Mouse (Mus musculus) myocyte (in vitro differentiated cells): ENCODE measurements around the gene Grb7. TPM values are rescaled to one million over a fixed set of nuclear protein-coding genes. Genes with fewer than 3 reads are reported as not detected.

Source experiments
- H3K27me3 ChIP-seq: one replicate; pipeline ENCODE4 v1.6.1; 2011; ENCODE audit not compliant: control insufficient read depth, insufficient read depth, insufficient read length
- H3K36me3 ChIP-seq: one replicate; pipeline ENCODE4 v1.6.1; 2011; ENCODE audit not compliant: control insufficient read depth, insufficient read depth
- H3K4me2 ChIP-seq: one replicate; pipeline ENCODE4 v1.6.1; 2011; ENCODE audit warnings: low read depth, control low read depth
- H3K4me3 ChIP-seq: one replicate; pipeline ENCODE4 v1.5.1; 2011; ENCODE audit warnings: mild to moderate bottlenecking, control low read depth, moderate library complexity
- H3K79me2 ChIP-seq: one replicate; pipeline ENCODE4 v1.6.1; 2011; ENCODE audit not compliant: control insufficient read depth, insufficient read depth
- H3ac ChIP-seq: one replicate; pipeline ENCODE4 v1.6.1; 2011; ENCODE audit not compliant: control insufficient read depth, insufficient read length
- CEBPB ChIP-seq: IDR thresholded peaks from 2 replicates; pipeline ENCODE4 v1.6.1; 2011; ENCODE audit warnings: mild to moderate bottlenecking, moderate library complexity; ENCODE audit not compliant: poor library complexity, insufficient read depth, severe bottlenecking
- E2F4 ChIP-seq: IDR thresholded peaks from one replicate; pipeline ENCODE4 v1.6.1; 2011; ENCODE audit warnings: mild to moderate bottlenecking, control low read depth, moderate library complexity; ENCODE audit not compliant: insufficient read depth
- MAX ChIP-seq: IDR thresholded peaks from one replicate; pipeline ENCODE4 v1.6.1; 2011; ENCODE audit warnings: low read depth, mild to moderate bottlenecking, control low read depth
- MYOD1 ChIP-seq, 3 experiments: IDR thresholded peaks; one replicate each; pipeline ENCODE4 v1.6.1; 2011; ENCODE audit warnings: control low read depth in 2 of 3, low read depth in 2 of 3, mild to moderate bottlenecking in 2 of 3, moderate library complexity in 1 of 3; ENCODE audit not compliant: insufficient read length in 2 of 3, control insufficient read depth in 1 of 3
- MYOG ChIP-seq, 3 experiments: IDR thresholded peaks; one replicate each; pipeline ENCODE4 v1.6.1; 2011; ENCODE audit warnings: control low read depth in 2 of 3, low read depth in 2 of 3, mild to moderate bottlenecking in 2 of 3; ENCODE audit not compliant: insufficient read length in 2 of 3, control insufficient read depth in 1 of 3, insufficient read depth in 1 of 3
- POLR2A ChIP-seq: IDR thresholded peaks from one replicate; pipeline ENCODE4 v1.6.1; 2011; ENCODE audit warnings: low read depth, mild to moderate bottlenecking, control low read depth, moderate library complexity; ENCODE audit not compliant: insufficient read length
- POLR2AphosphoS2 ChIP-seq: IDR thresholded peaks from one replicate; pipeline ENCODE4 v1.6.1; 2011; ENCODE audit warnings: low read depth, control low read depth; ENCODE audit not compliant: insufficient read length
- REST ChIP-seq: IDR thresholded peaks from one replicate; pipeline ENCODE4 v1.6.1; 2011; ENCODE audit warnings: mild to moderate bottlenecking, control low read depth, moderate library complexity; ENCODE audit not compliant: insufficient read depth, insufficient read length
- SRF ChIP-seq: IDR thresholded peaks from one replicate; pipeline ENCODE4 v1.6.1; 2011; ENCODE audit warnings: low read depth; ENCODE audit not compliant: control insufficient read depth, insufficient read length
- TCF12 ChIP-seq: IDR thresholded peaks from one replicate; pipeline ENCODE4 v1.6.1; 2011; ENCODE audit warnings: mild to moderate bottlenecking, control low read depth; ENCODE audit not compliant: poor library complexity, insufficient read depth, severe bottlenecking
- TCF3 ChIP-seq: IDR thresholded peaks from one replicate; pipeline ENCODE4 v1.6.1; 2011; ENCODE audit warnings: low read depth, control low read depth; ENCODE audit not compliant: insufficient read length
- USF1 ChIP-seq: IDR thresholded peaks from one replicate; pipeline ENCODE4 v1.6.1; 2011; ENCODE audit warnings: low read depth, mild to moderate bottlenecking, control low read depth, moderate library complexity
- polyA plus RNA-seq: library from polyadenylated mRNA; unstranded; fragments of >200 nt; fragmentation: generic; extraction: Trizol; gene quantifications from one replicate; pipeline ENCODE4 v1.2.1, GENCODE M21; 2012; ENCODE audit warnings: missing spikeins

The Grb7 gene
- polyA plus RNA-seq, result not detected

GRCm38 (mm10) chr11:98446213-98446561 lies at the start of gene Grb7:
Grb7 (plus strand) TSS chr11:98446394.
- no peak within 1 kb of the TSS for H3K4me3 ChIP-seq
- no peak within 1 kb of the TSS for H3ac ChIP-seq
- no peak for TF ChIP-seq POLR2AphosphoS2
- TF ChIP-seq USF1, result no peak
- no peak for TF ChIP-seq POLR2A
- no peak for TF ChIP-seq CEBPB
- no peak for TF ChIP-seq TCF12
- no peak for TF ChIP-seq MAX
- no peak for TF ChIP-seq MYOG (IDR thresholded peaks at IDR 0.05; ENCODE audit: control insufficient read depth in 1 of 3, insufficient read depth in 1 of 3, insufficient read length in 2 of 3, low read depth in 2 of 3)
- no peak for TF ChIP-seq TCF3
- TF ChIP-seq SRF, result no peak
- TF ChIP-seq REST, result no peak
- no peak for TF ChIP-seq E2F4
- TF ChIP-seq MYOD1 (IDR thresholded peaks at IDR 0.05; ENCODE audit: control insufficient read depth in 1 of 3, insufficient read length in 2 of 3, low read depth in 2 of 3), result no peak
- H3K4me2 ChIP-seq, result no peak within 1 kb of the TSS
- H3K79me2 ChIP-seq, result no peaks in the 10 kb centered on the region
- H3K27me3 ChIP-seq, result peaks cover 67% of the 10 kb centered on the region
- no peaks in the 10 kb centered on the region for H3K36me3 ChIP-seq

- Histone ChIP-seq H3K4me2 (no peak overlapping the region), H3ac (no peak overlapping the region), H3K36me3 (no peaks in the 10 kb centered on the region), H3K4me3 (no peak overlapping the region), H3K27me3 (no peaks in the 10 kb centered on the region), H3K79me2 (no peaks in the 10 kb centered on the region)
- TF ChIP-seq POLR2A (no peak), TCF3 (no peak), MYOD1 (IDR thresholded peaks at IDR 0.05; ENCODE audit: control insufficient read depth in 1 of 3, insufficient read length in 2 of 3, low read depth in 2 of 3) (no peak), E2F4 (no peak), CEBPB (no peak), SRF (no peak), USF1 (no peak), MYOG (IDR thresholded peaks at IDR 0.05; ENCODE audit: control insufficient read depth in 1 of 3, insufficient read depth in 1 of 3, insufficient read length in 2 of 3, low read depth in 2 of 3) (no peak), TCF12 (no peak), MAX (no peak), POLR2AphosphoS2 (no peak), REST (no peak)
Measured at GRCm38 (mm10) chr11:98397946-98398345, 48.2 kb upstream of the Grb7 start.

- H3K4me2 ChIP-seq, result peak within 1 kb of the TSS; percentile 94
- H3K27me3 ChIP-seq, result no peaks in the 10 kb centered on the region
- H3K36me3 ChIP-seq, result no peaks in the 10 kb centered on the region
- H3K79me2 ChIP-seq, result no peaks in the 10 kb centered on the region
- H3ac ChIP-seq, result no peak within 1 kb of the TSS
- TF ChIP-seq TCF3, result no peak
- no peak for TF ChIP-seq SRF
- TF ChIP-seq USF1, result no peak
- TF ChIP-seq POLR2AphosphoS2, result peak; percentile 74
- TF ChIP-seq TCF12, result no peak
- no peak for TF ChIP-seq MYOG (IDR thresholded peaks at IDR 0.05; ENCODE audit: control insufficient read depth in 1 of 3, insufficient read depth in 1 of 3, insufficient read length in 2 of 3, low read depth in 2 of 3)
- no peak for TF ChIP-seq MYOD1 (IDR thresholded peaks at IDR 0.05; ENCODE audit: control insufficient read depth in 1 of 3, insufficient read length in 2 of 3, low read depth in 2 of 3)
- no peak for TF ChIP-seq MAX
- TF ChIP-seq CEBPB, result no peak
- TF ChIP-seq REST, result no peak
- peak; percentile 72 for TF ChIP-seq POLR2A
- peak; percentile 70 for TF ChIP-seq E2F4
- H3K4me3 ChIP-seq, result peak within 1 kb of the TSS; percentile 26
Measured at GRCm38 (mm10) chr11:98400161-98400726, 46.0 kb upstream of the Grb7 start, which contains the start of gene Pgap3. Pgap3 (minus strand) TSS chr11:98400490.

GRCm38 (mm10) chr11:98400816-98401215 lies 45.4 kb upstream of the Grb7 start:
- Histone ChIP-seq H3ac (no peak overlapping the region), H3K27me3 (no peaks in the 10 kb centered on the region), H3K79me2 (no peaks in the 10 kb centered on the region), H3K4me2 (peak overlapping the region; percentile 94), H3K4me3 (peak overlapping the region; percentile 26), H3K36me3 (no peaks in the 10 kb centered on the region)
- TF ChIP-seq POLR2A (no peak), REST (no peak), TCF3 (no peak), E2F4 (no peak), CEBPB (no peak), MYOD1 (IDR thresholded peaks at IDR 0.05; ENCODE audit: control insufficient read depth in 1 of 3, insufficient read length in 2 of 3, low read depth in 2 of 3) (no peak), POLR2AphosphoS2 (no peak)

GRCm38 (mm10) chr11:98406621-98407020 lies 39.6 kb upstream of the Grb7 start:
- Histone ChIP-seq H3K36me3 (no peaks in the 10 kb centered on the region), H3K27me3 (no peaks in the 10 kb centered on the region), H3K79me2 (no peaks in the 10 kb centered on the region), H3K4me3 (no peak overlapping the region), H3ac (no peak overlapping the region), H3K4me2 (no peak overlapping the region)
- TF ChIP-seq MYOD1 (IDR thresholded peaks at IDR 0.05; ENCODE audit: control insufficient read depth in 1 of 3, insufficient read length in 2 of 3, low read depth in 2 of 3) (no peak), TCF12 (no peak), MAX (no peak), TCF3 (no peak), E2F4 (no peak)
